Mouse (Mus musculus): ENCODE measurements around the gene Card14.
A peak's percentile ranks its signal among the peaks of the same experiment; 100 is the strongest.
"Not testable (repeated sequence)": the region's sequence is repeated elsewhere in the genome, so short reads cannot be mapped to it uniquely, and the experiment has no call there.

GRCm38 (mm10) chr11:119272492-119272891 is 35.1 kb upstream of the Card14 start:
- TF ChIP-seq ELF1 (IDR thresholded peaks at IDR 0.05; ENCODE audit: low read depth, low read length); POLR2A (IDR thresholded peaks at IDR 0.05; ENCODE audit: low read depth, low read length); ZKSCAN1 (IDR thresholded peaks at IDR 0.05; ENCODE audit: borderline replicate concordance, low read depth, low read length); KAT2A (IDR thresholded peaks at IDR 0.05; ENCODE audit: insufficient replicate concordance, low read length); GABPA (IDR thresholded peaks at IDR 0.05; ENCODE audit: insufficient replicate concordance, low read depth, low read length); MAFK (IDR thresholded peaks at IDR 0.05; ENCODE audit: insufficient replicate concordance, low read length); NELFE (IDR thresholded peaks at IDR 0.05; ENCODE audit: low read depth, low read length); RAD21 (IDR thresholded peaks at IDR 0.05; ENCODE audit: low read depth, low read length): not testable (repeated sequence)
- TF ChIP-seq CTCF (conservative IDR thresholded peaks at IDR 0.05 in 1 of 2, IDR thresholded peaks at IDR 0.05 in 1 of 2; ENCODE audit: low read depth in 2 of 2, low read length in 2 of 2) (peak in 1 of 2 experiments; percentile 52; a peak in 2 of 4 replicates), SMC3 (IDR thresholded peaks at IDR 0.05; ENCODE audit: low read depth, low read length) (0 out of 2 replicates have a peak, but pooled peaks have one; percentile 6)

Data from CH12.LX (cell line).